Mouse (Mus musculus) adrenal gland, adult 8-10 months (tissue): ENCODE measurements around the gene Swap70. TPM values are rescaled to one million over a fixed set of nuclear protein-coding genes. Genes with fewer than 3 reads are reported as not detected.
"Not testable (repeated sequence)": the region's sequence is repeated elsewhere in the genome, so short reads cannot be mapped to it uniquely, and the experiment has no call there.

Experiments used
- DNase-seq: peaks from one replicate; pipeline ENCODE4 v3.0.0; 2022
- total RNA-seq, 4 experiments: library from RNA; stranded (reverse); gene quantifications; 2 replicates each; pipeline ENCODE4 v1.2.4; 2022

Swap70 gene
- 10 to 100 TPM; 16.0 to 28.7 (median 21.2) TPM for total RNA-seq

DNA sequence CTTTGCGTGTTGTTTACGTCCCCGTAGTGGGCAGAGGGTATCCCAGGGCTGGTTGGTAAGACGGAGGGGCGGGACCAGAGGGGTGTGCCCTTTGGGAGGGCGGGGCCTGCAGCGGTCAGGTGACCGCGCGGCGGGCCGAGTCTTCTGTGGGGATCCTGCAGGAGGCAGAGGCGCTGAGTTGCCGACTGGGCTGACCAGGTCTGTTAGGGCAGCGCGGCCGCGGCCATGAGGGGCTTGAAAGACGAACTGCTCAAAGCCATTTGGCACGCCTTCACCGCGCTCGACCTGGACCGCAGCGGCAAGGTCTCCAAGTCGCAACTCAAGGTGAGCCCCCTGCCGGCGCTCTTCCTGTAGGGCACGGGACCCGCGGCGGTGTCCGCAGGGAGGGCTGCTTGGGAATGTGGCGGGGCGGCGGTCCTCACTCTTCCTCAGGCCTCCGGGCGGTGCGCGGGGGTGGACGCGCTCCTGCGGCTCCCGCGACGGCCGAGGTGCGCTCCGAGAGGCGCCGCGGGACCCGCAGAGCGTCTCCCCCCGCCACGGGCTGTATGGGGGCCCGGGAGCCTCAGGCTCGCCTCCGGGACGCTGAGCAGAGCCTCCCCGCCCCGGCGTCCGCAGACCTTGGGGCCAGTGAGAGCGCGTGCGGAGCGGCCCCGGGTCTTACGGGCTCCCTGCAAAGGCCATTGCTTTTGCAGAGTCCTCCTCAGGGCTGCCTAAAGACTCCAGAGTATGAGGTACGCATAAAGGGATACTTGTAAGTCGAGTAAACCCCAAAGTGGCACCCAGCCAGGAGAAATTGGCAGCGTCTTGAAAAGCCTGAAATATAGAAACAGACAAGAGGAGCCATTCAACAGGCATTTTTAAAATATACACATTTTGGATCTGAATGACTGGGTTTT is at the start of gene Swap70:
Gene Swap70, plus strand, starts transcription at position 126 of the 896 bp plus-strand sequence.
- DNase-seq: peak; percentile 86

DNA sequence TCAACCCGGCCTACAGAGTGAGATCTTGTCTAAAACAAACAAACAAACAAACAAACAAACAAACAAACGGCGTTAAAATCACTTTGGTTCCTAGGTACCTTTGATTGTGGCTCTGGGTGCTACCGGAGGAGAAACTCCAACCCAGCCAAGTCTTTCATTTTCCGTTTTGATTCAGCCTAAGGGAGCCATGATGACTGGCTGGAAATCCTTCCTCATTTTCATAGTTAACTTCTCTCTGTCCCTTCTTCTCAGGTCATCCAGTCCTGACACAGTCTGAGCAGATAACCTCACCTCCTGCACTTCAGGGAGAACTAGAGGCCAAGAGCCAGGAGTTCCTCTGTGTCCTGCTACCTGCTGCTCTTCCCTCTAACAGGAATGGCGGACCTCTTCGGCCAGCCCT is 42.3 kb upstream of the Swap70 start:
- no peak for DNase-seq

DNA sequence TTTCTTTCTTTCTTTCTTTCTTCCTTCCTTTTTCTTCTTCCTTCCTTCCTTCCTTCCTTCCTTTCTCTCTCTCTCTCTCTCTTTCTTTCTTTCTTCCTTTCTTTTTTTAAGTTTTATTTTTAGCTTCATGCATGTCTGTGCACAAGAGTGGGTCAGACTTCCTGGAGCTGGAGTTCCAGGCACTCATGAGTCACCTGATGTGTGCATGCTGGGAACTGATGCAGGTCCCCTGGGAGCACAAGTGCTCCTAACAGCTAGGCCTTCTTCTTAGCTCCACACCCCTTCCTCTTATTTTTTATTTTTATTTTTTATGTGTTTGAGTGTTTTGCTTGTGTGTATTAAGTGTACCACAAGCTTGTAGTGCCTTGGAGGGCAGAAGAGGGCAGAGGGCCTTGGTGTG is 40.9 kb upstream of the Swap70 start:
- no peak for DNase-seq

DNA sequence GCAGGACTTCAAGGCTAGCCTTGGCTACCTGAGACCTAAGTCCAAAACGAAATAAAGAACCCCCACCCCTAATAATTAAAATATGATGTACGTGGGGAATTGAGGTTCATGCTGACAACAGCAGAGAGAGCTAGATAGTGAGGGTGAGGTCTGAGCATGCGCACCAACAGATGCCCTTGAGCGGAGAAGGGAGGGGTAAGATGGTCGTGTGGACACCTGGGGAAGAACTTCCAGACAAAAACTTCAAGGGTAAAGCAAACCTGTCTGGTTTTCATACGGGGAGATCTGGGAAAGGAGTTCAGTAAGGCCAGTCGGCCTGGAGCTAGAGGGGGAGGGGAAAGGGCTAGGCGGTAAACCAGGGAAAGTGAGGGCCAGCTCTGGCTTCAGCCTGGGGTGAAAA is 40.1 kb upstream of the Swap70 start:
- DNase-seq: no peak

DNA sequence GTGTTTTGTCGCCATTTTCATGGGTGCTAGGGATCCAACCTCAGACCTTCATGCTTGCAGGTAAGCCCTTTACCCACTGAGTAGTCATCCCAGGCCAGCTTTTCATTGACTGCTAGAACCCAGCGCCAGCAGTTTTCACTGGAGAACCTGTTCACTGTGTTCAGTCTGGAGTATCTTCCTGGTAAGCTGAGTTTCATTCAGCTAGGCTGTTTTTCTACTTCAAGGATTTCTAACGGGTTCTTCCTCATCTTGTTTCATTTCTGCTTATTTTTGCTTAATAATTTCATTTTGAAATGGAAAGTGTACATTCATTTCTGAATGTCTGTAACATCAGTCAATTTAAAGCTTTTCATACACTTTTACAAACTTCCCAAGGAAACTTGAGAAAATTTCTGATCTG is 36.9 kb upstream of the Swap70 start:
- no peak for DNase-seq

DNA sequence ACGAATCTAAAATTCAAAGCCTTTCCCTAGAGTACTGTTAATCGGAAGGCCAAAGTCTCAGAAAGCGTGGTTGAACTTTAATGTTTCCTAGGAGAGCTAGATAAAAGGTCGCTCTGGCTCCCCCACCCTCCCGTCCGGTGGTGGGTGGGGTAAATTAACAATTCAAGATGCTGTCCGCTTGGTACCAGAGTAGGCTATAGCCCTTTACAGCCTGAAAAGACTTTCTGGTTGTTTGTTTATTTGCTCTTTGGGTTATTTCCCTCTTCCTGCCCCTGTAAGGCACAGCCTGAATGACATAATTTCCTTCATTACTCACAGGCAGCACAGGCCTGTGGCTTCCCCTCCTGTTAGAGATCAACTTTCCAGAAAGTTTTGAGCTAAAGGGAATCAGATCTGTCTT is 31.6 kb upstream of the Swap70 start:
- no peak for DNase-seq

DNA sequence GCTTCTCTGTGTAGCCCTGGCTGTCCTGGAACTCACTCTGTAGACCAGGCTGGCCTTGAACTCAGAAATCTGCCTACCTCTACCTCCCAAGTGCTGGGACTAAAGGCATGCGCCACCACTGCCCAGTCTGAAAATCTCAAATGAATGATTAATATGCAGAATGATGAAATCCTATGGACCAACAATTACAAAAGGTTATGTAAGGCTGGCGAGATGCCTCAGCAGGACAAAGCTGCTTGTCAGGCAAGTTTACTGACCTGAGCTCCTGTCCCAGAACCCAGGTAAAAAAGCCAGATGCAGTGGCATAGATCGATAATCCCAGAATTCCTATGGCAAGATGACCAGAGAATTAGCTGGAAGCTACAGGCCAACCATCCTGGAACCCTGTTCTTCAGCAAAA is 28.3 kb upstream of the Swap70 start:
- DNase-seq: no peak

DNA sequence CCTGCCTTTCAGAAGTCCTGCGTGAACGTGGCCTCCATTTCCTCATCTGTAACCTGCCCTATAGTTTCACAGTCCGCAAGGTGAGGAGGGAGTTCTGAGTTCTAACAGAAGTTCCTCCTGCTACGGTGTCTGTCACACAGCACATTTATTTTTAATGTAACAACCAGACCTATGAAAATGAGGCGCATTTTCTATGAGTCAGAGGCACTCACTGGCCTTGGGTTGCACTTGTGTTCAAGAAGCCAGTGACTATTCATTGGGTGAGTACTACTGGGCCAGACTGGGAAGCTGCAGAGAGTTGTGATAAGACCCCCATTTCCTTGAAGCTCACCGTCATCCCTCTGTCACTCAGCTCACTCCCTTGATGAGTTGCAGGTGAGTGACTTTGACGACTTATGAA is 24.3 kb upstream of the Swap70 start:
- peak; percentile 16 for DNase-seq

DNA sequence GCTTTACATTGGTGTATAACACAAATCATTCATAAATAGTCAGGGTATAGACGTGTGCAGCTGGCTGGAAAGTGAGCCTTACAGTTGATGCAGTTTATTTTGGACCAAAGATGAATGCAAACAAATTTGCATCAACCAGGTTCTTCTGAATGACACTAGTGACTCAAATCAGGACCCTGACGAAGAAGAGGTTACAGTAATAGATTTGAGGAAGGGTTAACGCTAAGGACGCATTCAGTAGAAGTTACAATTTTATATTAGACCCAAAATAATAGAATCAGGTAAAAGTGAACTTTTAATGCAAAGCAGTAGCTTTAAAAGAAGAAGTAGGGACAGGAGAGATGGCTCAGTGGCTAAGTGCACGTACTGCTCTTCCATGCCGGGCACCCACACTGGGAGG is 19.6 kb upstream of the Swap70 start:
- no peak for DNase-seq

DNA sequence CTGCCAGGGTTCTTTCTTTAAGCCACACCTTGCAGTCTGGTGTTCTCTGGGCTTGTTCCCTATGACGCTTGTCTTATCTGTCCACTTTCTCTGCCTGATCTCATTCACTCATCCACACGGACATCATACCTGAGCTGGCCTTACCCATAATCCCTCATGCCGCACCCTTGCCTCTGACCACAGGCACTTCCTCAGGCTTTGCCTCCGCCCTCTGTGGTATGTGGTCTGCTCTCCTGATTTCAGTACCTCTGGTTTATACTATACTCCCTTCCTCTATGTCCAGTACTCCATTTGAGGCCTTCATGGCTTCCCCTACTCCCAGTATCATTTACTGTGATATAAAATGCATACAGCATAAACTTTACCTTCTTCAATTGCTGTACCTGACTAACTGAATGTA is 17.3 kb upstream of the Swap70 start:
- DNase-seq: no peak

DNA sequence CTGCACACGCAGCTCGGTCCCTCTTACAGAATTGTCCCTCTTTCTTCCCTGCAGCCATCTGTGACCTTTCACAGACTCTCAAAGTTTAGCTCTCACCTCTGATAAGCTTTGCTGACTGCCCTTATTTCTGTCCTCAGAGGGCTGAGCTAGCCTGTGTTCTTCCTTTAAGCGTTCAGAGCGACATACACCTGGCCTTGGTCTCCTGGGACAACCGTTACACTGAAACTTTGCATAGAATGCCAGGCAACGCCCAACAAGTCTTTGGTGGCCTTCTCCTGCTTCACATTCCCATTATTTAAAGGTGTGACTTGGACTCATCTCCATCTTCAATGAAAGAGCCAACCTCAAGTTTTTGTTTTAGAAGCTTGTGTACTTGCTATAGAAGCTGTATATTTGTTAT is 13.2 kb upstream of the Swap70 start:
- DNase-seq: no peak

DNA sequence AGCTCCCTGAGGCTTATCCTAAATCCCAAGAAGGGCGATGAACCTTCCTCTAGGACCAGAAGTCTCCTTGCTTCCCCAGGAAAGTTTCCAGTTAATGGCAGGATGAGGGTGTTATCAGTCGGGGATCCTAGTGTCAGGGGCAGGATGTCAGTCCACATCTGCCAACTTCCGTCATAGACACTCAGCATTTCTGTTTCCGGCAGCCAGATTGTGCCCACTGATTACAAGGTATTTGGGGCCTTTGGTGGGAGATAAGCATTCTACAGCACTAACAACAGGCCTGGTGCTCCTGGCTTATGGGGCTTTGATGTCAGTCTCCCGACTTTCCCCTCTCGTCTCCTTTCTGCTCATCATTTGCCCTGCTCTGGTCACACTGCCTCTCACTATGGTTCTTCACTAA is 12.1 kb upstream of the Swap70 start:
- DNase-seq: no peak

DNA sequence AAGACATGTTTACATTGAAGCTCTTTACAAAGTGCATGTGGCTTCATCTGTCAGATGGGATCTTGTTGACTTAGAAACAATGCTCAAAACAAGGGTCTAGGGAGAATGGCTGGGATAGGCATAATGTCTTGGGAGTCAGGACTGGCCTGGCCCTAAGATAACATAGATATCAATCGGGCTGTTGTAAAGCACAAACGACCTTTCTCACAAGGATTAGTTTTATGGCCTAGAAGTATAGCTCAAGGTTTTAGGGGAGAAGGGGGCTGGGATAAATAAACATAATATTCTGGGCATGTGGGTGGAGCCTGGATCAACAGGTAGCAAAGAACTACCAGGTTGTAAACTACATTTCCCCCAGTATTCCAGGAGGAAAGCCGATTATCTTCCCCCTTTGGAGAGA is 10.5 kb upstream of the Swap70 start:
- DNase-seq: no peak

DNA sequence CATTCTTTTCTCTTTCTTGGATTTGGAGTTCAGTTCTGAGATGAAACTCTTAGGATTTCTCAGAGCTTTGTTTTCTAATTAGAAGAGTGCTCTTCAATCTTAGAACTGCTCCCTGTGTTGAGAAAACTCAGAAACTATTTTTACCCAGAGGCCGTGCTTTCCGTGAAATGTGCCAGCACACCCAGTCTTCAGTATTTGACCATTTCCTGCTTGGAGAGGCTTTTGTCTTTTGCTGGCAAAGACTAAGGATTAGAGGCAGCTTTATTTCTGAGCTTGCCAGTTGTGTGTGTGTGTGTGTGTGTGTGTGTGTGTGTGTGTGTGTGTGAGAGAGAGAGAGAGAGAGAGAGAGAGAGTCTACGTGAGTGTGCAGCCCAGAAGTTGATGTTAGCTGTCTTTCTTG is 6.6 kb upstream of the Swap70 start:
- no peak for DNase-seq

DNA sequence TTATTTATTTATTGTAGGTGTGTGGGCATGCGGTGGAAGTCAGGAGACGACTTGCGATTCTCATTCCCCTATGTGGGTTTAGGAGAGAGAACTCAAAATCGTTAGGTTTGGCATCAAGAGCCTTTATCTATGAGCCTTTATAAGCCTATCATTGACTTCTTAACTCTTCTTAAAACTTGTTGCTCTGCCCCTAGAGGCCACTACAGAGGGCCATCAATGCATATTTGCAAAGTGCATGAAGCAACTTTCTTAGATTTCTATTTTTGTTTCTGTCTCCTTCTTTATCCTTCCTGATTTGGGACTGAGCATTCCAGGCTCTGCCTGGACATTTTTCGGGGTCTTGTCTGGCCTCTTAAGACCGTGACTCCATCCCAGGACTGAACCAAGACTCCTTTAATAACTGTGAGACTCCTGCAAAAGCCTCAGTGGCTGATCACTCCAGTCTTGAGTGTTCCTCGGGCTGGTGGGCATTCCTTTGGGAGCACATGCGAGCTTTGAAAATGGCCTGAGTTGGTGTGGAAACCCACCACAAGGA is 393 bp upstream of the Swap70 start:
- DNase-seq: no peak

DNA sequence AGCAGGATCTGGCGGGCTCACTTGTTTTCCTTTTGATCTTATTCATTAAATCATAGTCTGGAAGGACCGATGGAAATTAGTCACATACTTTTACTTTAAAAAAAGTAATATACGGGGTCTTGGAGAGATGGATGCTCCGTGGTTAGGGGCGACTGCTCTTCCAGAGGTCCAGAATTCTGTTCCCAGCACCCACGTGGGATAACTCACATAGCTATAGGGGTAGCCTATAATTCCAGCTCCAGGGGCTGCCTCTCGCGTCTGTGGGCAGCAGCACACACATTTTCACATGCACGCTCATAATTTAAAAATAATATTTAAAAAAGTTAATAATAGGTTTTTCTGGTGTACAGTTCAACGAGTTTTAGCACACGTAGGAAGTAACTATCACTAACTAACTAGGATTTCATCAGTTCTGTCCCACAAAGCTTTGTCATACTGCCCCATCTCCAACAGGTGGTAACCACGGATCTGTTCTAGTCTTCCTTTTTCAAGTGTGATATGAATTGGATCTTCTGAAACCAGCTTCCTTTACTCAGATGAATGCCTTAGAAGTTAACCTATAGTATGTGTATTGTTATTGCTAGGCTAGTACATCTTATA is 1.2 kb downstream of the Swap70 start:
- DNase-seq: no peak

DNA sequence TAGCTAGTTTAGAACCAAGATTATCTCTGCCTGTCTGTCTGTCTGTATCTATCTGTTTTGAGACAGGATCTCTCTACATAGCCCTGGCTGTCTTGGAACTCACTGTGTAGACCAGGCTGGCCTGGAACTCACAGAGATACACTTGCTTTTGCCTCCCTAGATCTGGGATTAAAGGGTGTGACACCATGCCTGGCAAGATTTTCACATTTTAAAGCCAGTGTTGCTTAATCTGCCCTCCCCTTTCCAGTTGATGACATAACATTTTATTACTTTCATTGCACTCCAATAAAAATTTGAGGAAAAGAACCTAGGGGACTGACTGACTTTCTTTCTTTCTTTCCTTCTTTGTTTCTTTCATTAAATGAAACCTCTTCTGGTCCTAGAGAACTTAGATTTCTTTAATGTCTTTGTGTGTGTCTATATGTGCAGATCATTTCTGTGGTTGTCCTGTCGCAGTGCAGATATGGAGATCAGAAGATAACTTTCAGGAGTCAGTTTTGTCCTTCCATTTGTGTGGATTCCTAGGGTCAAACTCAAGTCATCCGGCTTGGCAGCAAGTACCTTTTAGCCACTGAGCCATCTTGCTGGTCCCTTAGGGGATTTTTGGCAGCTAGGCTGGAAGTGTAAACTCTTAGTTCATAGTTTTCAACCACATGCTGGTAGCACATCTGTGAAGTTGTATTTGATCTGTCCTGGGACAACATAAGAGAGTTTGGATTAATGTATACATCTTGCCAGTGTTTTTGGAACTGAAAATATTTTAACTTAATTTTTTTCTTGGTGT is 2.4 kb downstream of the Swap70 start:
- DNase-seq: no peak

DNA sequence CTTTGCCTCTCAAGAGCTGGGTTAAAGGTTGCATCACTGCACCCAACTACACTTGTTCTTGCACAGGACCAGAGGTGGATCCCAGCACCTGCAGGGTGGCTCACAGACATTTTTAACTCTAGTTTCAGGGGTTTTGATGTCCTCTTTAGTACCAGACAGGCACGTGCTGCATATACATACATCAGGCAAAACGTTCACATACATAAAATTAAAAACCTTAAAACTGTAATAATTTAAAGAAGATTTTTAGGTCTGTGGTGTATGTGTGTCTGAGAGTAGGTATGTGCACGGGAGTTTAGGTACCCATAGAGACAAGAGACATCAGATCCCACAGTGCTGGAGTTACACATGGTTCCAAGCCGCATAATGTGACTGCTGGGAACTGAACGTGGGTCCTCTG is 5.0 kb downstream of the Swap70 start:
- no peak for DNase-seq

DNA sequence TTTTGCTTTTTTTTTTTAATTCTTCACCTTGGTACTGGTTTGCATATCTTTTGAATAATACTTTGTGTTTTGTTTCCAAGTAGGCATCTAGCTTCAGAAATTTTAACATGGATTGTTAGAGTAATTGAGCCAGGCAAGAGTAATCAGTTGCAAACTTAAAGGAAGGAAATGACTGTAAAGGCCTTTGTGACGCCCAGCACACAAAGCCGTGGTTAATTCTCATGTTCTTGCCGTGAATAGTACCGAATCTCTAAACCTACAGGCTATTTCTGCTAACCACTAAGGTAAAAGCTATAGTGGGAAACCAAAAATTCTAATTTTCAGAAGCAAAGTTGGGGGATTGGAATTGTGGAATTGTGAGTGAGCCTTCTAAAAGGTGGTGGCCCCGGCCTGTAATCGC is 8.5 kb downstream of the Swap70 start:
- DNase-seq: no peak

DNA sequence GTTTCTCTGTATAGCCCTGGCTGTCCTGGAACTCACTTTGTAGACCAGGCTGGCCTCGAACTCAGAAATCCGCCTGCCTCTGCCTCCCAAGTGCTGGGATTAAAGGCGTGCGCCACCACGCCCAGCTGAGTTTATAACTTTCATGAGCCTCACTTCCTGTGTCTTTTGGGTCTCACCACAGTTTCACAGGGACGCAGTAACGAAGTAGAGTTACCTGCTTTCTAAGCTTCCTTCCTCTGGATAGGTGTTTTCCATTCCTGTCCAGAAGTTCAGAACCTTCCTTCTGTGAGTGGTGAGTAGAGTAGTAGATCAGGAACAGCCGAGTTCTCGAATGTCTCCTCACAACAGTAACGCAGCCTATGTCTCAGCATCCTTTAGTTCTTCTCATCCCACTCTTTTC is 9.6 kb downstream of the Swap70 start:
- not testable (repeated sequence) for DNase-seq

DNA sequence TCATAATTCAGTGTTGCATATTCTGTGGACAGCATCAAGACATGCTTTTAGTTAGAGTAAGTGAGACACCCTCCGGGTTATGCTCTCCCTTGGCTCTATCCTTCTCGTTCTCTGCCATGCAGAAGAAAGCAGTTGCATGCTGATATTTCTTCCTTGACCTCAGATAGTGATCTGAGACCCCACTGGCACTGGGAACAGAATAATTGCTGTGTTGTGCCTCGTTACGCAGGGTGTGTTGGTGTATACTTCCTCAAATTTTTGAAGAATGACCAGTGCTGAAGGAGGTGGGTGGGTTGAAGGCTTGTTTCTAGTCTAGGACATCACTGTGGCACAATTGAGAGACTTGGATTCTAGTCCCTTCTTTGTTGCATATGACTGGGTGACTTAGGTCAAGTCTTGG is 14.6 kb downstream of the Swap70 start:
- no peak for DNase-seq

DNA sequence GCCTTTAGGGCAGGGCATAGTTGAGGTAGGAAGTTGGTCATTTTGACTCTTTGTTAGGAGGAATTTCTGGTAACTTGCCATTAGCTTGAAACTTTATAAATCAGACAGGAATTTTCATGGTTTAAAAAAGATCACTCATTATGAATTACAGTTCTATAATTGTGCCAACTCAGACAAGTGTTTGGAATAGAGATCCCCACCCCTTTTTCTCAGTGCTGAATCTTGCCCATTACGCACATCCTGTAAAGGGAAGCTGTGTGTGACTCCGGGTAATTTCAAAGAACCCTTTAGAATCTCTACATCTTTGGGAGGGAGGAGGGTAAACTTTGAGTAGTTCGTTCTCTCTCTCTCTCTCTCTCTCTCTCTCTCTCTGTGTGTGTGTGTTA is 15.9 kb downstream of the Swap70 start:
- DNase-seq: no peak

DNA sequence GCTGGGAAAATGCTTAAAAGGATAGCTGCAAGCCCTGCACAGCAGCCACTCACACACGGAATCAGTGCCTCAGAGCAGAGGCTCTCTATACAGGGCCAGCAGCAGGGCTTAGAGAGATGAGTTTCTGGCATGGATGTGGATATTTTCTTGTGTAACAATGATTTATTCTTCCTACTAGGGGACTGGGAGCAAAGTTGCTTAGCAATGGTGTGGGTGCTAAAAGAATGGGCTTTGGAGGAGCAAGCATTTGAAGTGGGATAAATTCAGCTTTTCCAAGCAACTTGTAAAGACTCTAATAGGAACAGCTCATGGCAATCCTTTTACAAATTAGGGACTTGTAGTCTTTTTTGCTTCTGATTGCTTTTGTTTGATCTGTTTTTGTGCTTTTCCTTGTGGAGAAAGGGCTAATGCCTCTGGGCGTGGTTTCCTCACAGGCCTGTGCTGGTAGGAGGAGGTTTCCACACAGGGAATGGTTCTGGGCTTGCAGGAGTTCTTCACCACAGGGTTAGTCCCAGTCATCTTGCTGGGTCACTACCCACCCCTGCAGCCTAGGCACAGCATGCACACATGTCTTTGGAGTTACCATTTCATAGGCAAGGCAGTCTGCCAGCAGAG is 16.4 kb downstream of the Swap70 start:
- no peak for DNase-seq
